Mouse (Mus musculus): Measurements from ENCODE around the gene Hist1h2bf.

GRCm38 (mm10) chr13:23595185-23595584 lies 21.2 kb upstream of the Hist1h2bf start:
- no peak for TF ChIP-seq POLR2A (IDR thresholded peaks at IDR 0.05; ENCODE audit: insufficient read depth, low read length)
- TF ChIP-seq EP300 (IDR thresholded peaks at IDR 0.05; ENCODE audit: insufficient read depth, low read depth, low read length), result no peak
